Mouse (Mus musculus): ENCODE data around the gene Lrpprc.

Gene Lrpprc

GRCm38 (mm10) chr17:84714930-84715329, 75.7 kb downstream of the Lrpprc start:
- no peak for DNase-seq (ENCODE audit: low spot score)

- DNase-seq (ENCODE audit: low spot score), result no peak
Measured at GRCm38 (mm10) chr17:84713563-84714164, 76.9 kb downstream of the Lrpprc start.

GRCm38 (mm10) chr17:84709403-84709851, 81.2 kb downstream of the Lrpprc start:
- DNase-seq (ENCODE audit: low spot score), result no peak

GRCm38 (mm10) chr17:84708818-84709217, 81.8 kb downstream of the Lrpprc start:
- DNase-seq (ENCODE audit: low spot score), result no peak

GRCm38 (mm10) chr17:84707407-84707806, 83.2 kb downstream of the Lrpprc start:
- no peak for DNase-seq (ENCODE audit: low spot score)

GRCm38 (mm10) chr17:84698727-84699126, 91.9 kb downstream of the Lrpprc start:
- no peak for DNase-seq (ENCODE audit: low spot score)

- no peak for DNase-seq (ENCODE audit: low spot score)
Measured at GRCm38 (mm10) chr17:84696537-84696936, 94.1 kb downstream of the Lrpprc start.

- no peak for DNase-seq (ENCODE audit: low spot score)
Measured at GRCm38 (mm10) chr17:84693741-84694140, 96.8 kb downstream of the Lrpprc start.

GRCm38 (mm10) chr17:84690111-84690510, 100.5 kb downstream of the Lrpprc start:
- no peak for DNase-seq (ENCODE audit: low spot score)

GRCm38 (mm10) chr17:84689316-84689715, 101.3 kb downstream of the Lrpprc start:
- DNase-seq (ENCODE audit: low spot score), result no peak

- no peak for DNase-seq (ENCODE audit: low spot score)
Measured at GRCm38 (mm10) chr17:84688834-84689233, 101.8 kb downstream of the Lrpprc start.

- DNase-seq (ENCODE audit: low spot score), result no peak
Measured at GRCm38 (mm10) chr17:84687994-84688393, 102.6 kb downstream of the Lrpprc start.

- DNase-seq (ENCODE audit: low spot score), result no peak
Measured at GRCm38 (mm10) chr17:84685286-84685685, 105.3 kb downstream of the Lrpprc start.

GRCm38 (mm10) chr17:84684284-84684683, 106.3 kb downstream of the Lrpprc start:
- no peak for DNase-seq (ENCODE audit: low spot score)

- no peak for DNase-seq (ENCODE audit: low spot score)
Measured at GRCm38 (mm10) chr17:84682734-84683717, 107.6 kb downstream of the Lrpprc start, which contains the start of gene Abcg5. TSS of gene Abcg5 (minus strand) at chr17:84683011.

GRCm38 (mm10) chr17:84681670-84682069, 108.9 kb downstream of the Lrpprc start:
- DNase-seq (ENCODE audit: low spot score), result no peak

- no peak for DNase-seq (ENCODE audit: low spot score)
Measured at GRCm38 (mm10) chr17:84677595-84677994, 113.0 kb downstream of the Lrpprc start.

GRCm38 (mm10) chr17:84675951-84676366, 114.6 kb downstream of the Lrpprc start, which contains the start of gene Abcg8:
TSS of gene Abcg8 (plus strand) at chr17:84676302.
- no peak for DNase-seq (ENCODE audit: low spot score)

- no peak for DNase-seq (ENCODE audit: low spot score)
Measured at GRCm38 (mm10) chr17:84675204-84675603, 115.4 kb downstream of the Lrpprc start.

GRCm38 (mm10) chr17:84674048-84674447, 116.5 kb downstream of the Lrpprc start:
- no peak for DNase-seq (ENCODE audit: low spot score)

GRCm38 (mm10) chr17:84672376-84673369, 117.9 kb downstream of the Lrpprc start:
- no peak for DNase-seq (ENCODE audit: low spot score)

GRCm38 (mm10) chr17:84667848-84668247, 122.7 kb downstream of the Lrpprc start:
- no peak for DNase-seq (ENCODE audit: low spot score)
